Mouse (Mus musculus) spleen, adult 2 months (tissue): ENCODE measurements around the gene Sugp1. TPM values are rescaled to one million over a fixed set of nuclear protein-coding genes. Genes with fewer than 3 reads are reported as not detected.

ENCODE experiments used
- DNase-seq, 2 experiments: peaks; one replicate each; pipeline versions ENCODE4 v3.0.0 to v3.0.0-alpha.2; 2012 to 2021; ENCODE audit warnings: low spot score in 2 of 2, low read depth in 1 of 2
- H3K27ac ChIP-seq: fragments of 200-500 bp; 2 replicates; pipeline ENCODE4 v1.5.1; 2012; ENCODE audit warnings: low read length, inconsistent platforms; ENCODE audit not compliant: insufficient read depth
- H3K27me3 ChIP-seq: fragments of 200-500 bp; 2 replicates; pipeline ENCODE4 v1.6.1; 2012; ENCODE audit warnings: mild to moderate bottlenecking, moderate library complexity, low read length, inconsistent platforms; ENCODE audit not compliant: control insufficient read depth, insufficient read depth
- H3K36me3 ChIP-seq: fragments of 200-500 bp; 2 replicates; pipeline ENCODE4 v1.6.1; 2012; ENCODE audit warnings: mild to moderate bottlenecking, low read length, inconsistent platforms; ENCODE audit not compliant: control insufficient read depth, insufficient read depth
- H3K4me1 ChIP-seq: fragments of 200-500 bp; 2 replicates; pipeline ENCODE4 v1.6.1; 2011; ENCODE audit warnings: inconsistent platforms; ENCODE audit not compliant: control insufficient read depth, insufficient read depth, insufficient read length
- H3K4me3 ChIP-seq: fragments of 200-500 bp; 2 replicates; pipeline ENCODE4 v1.5.1; 2011; ENCODE audit warnings: mild to moderate bottlenecking, inconsistent platforms; ENCODE audit not compliant: insufficient read depth, insufficient read length; ENCODE audit errors: extremely low read depth
- CTCF ChIP-seq: fragments of 200-500 bp; IDR thresholded peaks from 2 replicates; pipeline ENCODE4 v1.5.1; 2011; ENCODE audit warnings: mild to moderate bottlenecking, inconsistent platforms; ENCODE audit not compliant: insufficient read depth, insufficient read length, insufficient replicate concordance; ENCODE audit errors: extremely low read depth
- POLR2A ChIP-seq: fragments of 200-500 bp; IDR thresholded peaks from 2 replicates; pipeline ENCODE4 v1.6.1; 2011; ENCODE audit warnings: low read depth, low read length, inconsistent platforms
- WGBS: fragments of 180-500 bp; shearing (Covaris S2); methylation state at CpG from one replicate; pipeline ENCODE4 v1.1.7; 2018; 5-methylcytosine and 5-hydroxymethylcytosine counted together
- polyA plus RNA-seq: library from polyadenylated mRNA; depleted of rRNA; stranded (reverse); fragments of >200 nt; gene quantifications from 2 replicates; pipeline ENCODE4 v1.2.3, GENCODE M21; 2012; rRNA removed

Gene Sugp1
- polyA plus RNA-seq, 1 experiment: 9.4 TPM

GRCm38 (mm10) chr8:70118726-70119700 is 76.4 kb downstream of the Sugp1 start:
- Histone ChIP-seq H3K27me3 (peaks cover 18% of the 10 kb centered on the region; the same call in 1 of the 2 replicates), H3K4me3 (no peak overlapping the region), H3K4me1 (no peaks in the 10 kb centered on the region), H3K36me3 (no peaks in the 10 kb centered on the region), H3K27ac (no peak overlapping the region)
- no peak for DNase-seq
- TF ChIP-seq POLR2A: no peak
- TF ChIP-seq CTCF: no peak
- WGBS: 21% methylated on average over 17 of the region's 17 CpGs

- WGBS: 6% methylated on average over 19 of the region's 19 CpGs
- Histone ChIP-seq H3K27ac (no peak within 1 kb of the TSS), H3K4me1 (no peaks in the 10 kb centered on the region), H3K4me3 (no peak within 1 kb of the TSS), H3K27me3 (peaks cover 18% of the 10 kb centered on the region; the same call in 1 of the 2 replicates), H3K36me3 (no peaks in the 10 kb centered on the region)
- TF ChIP-seq CTCF (no peak), POLR2A (no peak)
- no peak for DNase-seq
These were observed 78.1 kb downstream of the Sugp1 start, which contains the start of gene Ncan for GRCm38 (mm10) chr8:70120667-70121066. Gene Ncan (minus strand): TSS chr8:70120873.

Other genes with a start within 250 kb of the Sugp1 start
- gene Gmip, start 234.1 kb upstream of the Sugp1 start, polyA plus RNA-seq: 210 and 212 TPM in 2 replicates
- 6.6 and 8.9 TPM in 2 replicates for gene Lpar2, start 220.4 kb upstream of the Sugp1 start, polyA plus RNA-seq
- 10.7 and 14.7 TPM in 2 replicates for gene Pbx4, start 210.3 kb upstream of the Sugp1 start, polyA plus RNA-seq
- gene Cilp2, start 155.1 kb upstream of the Sugp1 start, polyA plus RNA-seq: 0.11 and 0.34 TPM in 2 replicates
- 1.0 TPM in 2 replicates for gene Tssk6, start 140.6 kb upstream of the Sugp1 start, polyA plus RNA-seq
- gene Ndufa13, start 140.3 kb upstream of the Sugp1 start, polyA plus RNA-seq: 53.8 and 76.3 TPM in 2 replicates
- 1.5 and 1.9 TPM in 2 replicates for gene Yjefn3, start 140.1 kb upstream of the Sugp1 start, polyA plus RNA-seq
- 45.8 and 64.6 TPM in 2 replicates for gene Gatad2a, start 46.4 kb upstream of the Sugp1 start, polyA plus RNA-seq
- gene Mau2, start 79 bp upstream of the Sugp1 start, polyA plus RNA-seq: 83.3 and 108 TPM in 2 replicates
- 2.0 and 2.3 TPM in 2 replicates for gene Tm6sf2, start 30.1 kb downstream of the Sugp1 start, polyA plus RNA-seq
- 0.28 and 0.36 TPM in 2 replicates for gene Hapln4, start 40.6 kb downstream of the Sugp1 start, polyA plus RNA-seq
- gene Ncan, start 78.1 kb downstream of the Sugp1 start, polyA plus RNA-seq: 0.04 and 0.09 TPM in 2 replicates
- 14.0 and 16.4 TPM in 2 replicates for gene Nr2c2ap, start 88.5 kb downstream of the Sugp1 start, polyA plus RNA-seq
- gene Rfxank, start 96.3 kb downstream of the Sugp1 start, polyA plus RNA-seq: 22.5 and 24.6 TPM in 2 replicates
- gene Borcs8, start 96.7 kb downstream of the Sugp1 start, polyA plus RNA-seq: 55.8 and 73.6 TPM in 2 replicates
- 2.3 and 4.3 TPM in 2 replicates for gene Mef2b, start 96.9 kb downstream of the Sugp1 start, polyA plus RNA-seq
- gene Tmem161a, start 129.5 kb downstream of the Sugp1 start, polyA plus RNA-seq: 59.9 and 76.8 TPM in 2 replicates
- gene Slc25a42, start 169.5 kb downstream of the Sugp1 start, polyA plus RNA-seq: 16.4 and 18.6 TPM in 2 replicates
- 38.3 and 40.0 TPM in 2 replicates for gene Sugp2, start 191.4 kb downstream of the Sugp1 start, polyA plus RNA-seq
- gene Armc6, start 191.7 kb downstream of the Sugp1 start, polyA plus RNA-seq: 11.5 and 14.1 TPM in 2 replicates
- 28.1 and 34.7 TPM in 2 replicates for gene Homer3, start 240.0 kb downstream of the Sugp1 start, polyA plus RNA-seq